Mouse (Mus musculus) telencephalon, adult 2 months (tissue): ENCODE results near the gene Lrrc18.

Source experiments
- DNase-seq: peaks from one replicate; pipeline ENCODE4 v3.0.0-alpha.2; 2011; ENCODE audit warnings: low read depth, low spot score

Lrrc18 gene

DNA sequence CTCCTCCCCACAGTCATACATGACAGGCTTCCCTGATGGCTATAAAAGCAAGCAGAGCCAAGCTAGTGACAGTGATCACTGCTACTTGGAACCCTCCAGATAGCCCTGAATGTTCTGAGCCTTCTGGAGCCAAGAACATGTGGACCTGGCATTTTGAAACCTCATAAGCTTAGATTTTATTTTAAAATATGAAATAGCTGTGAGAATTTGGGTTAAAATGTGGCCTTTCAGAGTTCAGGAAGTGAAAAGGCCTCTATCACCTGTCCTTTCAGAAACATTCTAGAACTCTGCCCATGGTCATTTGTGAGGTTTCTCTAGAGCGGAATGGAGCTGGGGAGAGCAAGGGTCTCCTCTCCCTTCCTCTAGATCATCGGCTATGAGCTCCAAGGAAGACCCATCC, at the start of gene Lrrc18:
TSS of gene Lrrc18 (plus strand) at position 301 of the 400 bp plus-strand sequence.
- no peak for DNase-seq

DNA sequence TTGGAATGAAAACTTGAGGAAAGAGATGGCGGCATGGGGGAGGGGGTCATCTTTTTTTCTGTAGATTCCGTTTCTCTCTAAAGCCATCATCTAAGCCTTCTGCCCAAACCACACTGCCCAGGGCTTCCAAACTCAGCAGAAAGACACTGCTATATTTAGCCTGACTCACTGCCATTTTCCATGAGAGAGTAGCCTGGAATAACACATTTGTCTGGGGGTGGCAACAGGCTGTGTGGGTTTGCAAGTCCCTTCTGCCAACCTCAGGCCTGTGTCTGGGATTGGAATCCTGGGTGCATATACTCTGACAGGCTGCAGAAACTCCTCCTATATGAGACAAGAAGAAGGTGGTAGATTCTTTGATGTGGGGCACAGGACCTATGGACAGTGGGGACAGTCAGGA, 43.7 kb upstream of the Lrrc18 start:
- DNase-seq = peak; percentile 88

DNA sequence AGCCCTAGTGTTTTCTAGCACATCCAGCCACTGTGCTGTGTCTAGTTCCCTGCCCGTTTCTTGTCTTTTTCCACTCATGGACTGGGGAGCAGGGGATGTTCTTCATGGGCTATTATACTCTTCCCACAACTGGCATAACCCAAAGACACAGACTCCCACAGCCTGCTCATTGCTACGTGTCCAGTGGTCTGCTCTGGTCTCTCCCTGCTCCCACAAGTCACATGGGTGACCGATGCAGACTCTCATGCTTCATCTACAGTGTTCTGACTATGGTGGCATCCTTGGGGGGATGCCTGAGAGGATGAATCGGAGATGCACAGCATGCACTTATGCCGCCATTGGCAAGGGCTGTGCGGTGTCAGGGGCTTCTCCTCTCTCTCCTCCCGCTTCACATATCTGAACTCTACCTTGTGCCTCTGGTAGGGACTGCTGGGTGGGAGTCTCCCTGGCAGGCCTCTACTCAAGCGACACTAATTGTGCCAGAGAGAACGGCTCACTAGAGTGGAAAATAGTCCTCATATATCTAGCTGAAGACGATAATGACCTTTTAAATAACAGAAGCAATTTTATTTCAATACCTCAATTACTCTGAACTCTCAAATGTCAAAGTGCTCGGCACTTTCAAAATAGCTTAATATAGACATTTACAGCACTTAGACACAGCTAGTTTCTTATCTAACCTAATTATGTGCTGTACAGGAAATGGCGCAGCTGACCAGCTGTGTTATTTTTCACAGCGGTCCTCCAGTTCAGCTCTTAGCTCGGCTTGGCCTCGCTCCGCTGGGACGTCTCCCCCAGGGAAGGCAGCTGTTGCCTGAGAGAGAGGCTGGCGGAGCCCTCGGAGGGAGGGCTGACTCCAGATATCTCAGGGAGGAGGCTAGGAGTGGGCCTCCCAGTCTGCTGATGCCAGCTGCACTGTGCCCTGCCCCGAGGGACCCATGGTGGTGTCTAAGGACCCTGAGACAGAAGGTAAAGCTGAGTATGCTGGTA, 40.6 kb upstream of the Lrrc18 start:
- no peak for DNase-seq

DNA sequence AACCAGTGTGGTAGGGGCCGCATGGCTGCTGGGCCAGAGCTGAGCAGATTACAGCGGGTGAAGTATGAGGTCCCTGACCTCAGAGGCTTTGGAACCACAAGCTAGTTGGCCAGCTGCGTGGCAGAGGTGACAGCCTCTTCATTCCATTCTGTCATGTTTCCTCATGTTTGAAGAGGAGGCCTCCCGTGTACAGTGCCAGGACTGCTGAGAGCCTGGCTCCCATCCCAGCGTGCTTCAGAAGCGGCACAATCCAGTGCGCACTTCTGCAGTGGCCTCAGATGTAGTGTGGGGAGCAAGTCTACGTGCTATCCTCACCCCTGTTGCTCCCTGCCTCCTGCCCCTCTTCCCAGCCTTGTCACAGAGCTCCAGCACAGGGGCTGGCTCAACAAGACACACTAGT, 34.7 kb upstream of the Lrrc18 start:
- DNase-seq = no peak

DNA sequence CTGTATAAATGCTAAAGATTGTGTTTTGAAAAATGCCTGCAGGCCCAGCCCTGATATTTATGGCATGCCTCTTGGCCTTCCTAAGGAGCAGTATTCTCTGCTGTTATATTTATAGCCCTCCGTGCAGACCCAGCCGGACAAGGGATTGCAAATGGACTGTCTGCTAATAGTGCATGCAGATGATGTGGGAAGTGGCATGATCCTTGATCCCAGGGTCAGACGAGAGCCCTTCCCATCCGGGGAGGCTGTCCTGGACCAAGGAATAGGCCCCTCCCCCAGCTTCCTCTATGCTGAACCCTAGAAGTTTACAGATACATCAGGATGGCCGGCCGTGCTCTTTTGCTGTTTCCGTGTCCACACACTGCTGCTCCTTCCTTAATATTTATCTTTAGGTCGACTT, 32.5 kb upstream of the Lrrc18 start:
- DNase-seq = no peak

DNA sequence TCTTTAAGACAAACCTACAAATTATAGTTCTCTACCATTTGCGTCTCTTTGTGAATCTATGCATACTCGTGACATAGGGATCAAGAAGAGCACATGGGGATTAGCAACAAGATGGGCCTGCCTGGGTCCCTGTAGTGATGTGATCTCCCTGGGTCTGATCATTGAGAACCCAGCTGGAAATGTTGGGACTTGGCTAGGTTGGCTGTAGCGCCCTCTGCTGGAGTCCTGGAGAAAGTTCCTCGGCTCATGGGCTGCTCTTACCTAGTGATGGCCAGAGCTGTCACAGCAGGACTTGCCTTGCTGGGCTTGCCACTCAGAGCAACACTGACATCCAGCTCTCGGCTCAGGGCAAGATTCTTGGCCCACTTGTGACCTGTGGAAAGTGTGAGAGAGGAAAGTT, 30.7 kb upstream of the Lrrc18 start:
- peak; percentile 38 for DNase-seq

DNA sequence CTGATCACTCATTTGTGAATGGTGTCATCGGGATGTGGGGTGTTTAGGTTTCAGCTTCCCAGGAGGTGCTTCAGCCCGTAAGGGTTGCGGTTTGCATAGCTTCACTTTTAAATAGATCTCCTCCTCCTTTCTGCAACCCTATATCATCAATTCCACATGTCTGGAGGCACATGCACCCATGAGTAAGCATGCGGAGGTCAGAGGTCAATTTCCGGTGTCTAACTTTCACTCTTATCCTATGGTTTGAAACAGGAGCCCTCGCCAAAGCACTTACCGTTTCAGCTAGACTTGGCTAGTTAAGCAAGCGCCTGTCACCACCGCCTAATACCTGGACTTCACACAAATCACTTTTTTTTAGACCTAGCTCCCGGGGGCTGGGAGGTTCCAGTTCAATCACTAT, 26.4 kb upstream of the Lrrc18 start:
- no peak for DNase-seq

DNA sequence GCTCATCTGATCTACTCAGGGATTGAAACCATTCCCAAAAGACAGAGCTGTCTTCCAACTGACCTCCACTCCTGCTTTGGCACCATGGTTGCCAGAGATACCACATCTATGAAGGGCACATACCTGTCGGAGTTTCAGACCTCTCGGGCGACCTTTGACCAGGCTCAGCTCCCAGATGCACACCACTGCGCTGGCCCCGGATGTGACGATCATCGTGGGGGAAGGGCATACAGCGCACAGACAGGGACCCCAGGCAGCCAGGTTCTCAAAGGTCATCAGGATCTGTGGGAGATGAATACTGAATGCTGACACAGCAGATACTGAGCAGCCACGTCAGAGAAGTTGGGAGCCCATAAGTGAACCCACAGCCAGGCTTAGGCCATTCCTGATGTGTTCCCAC, 20.5 kb upstream of the Lrrc18 start:
- DNase-seq = no peak

DNA sequence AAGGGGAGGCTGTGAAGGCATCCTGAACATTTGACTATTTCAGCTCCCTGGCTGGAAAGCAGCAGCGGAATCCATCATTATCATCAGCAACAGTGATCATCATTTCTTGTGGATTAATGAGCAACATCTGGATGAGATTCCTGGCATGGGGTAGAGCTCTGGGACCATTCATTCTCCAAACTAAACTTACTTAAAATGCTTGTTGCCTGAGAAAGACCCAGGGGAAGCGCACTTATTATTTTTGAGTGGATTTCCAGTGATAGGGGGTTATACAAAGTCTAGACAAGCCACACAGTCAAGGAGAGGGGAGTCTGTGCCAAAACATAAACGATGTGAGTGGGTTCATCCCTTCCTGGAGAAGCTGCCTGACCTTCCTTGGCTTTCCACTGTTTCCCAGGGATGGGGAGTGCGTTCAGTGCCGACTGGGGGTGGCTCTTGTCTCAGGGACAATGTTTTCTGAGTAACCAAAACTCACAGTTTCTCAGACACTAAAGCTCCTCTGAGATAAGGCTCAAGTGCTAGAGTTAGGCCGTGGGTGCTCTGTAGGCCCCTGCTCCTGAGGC, 6.9 kb upstream of the Lrrc18 start:
- no peak for DNase-seq

DNA sequence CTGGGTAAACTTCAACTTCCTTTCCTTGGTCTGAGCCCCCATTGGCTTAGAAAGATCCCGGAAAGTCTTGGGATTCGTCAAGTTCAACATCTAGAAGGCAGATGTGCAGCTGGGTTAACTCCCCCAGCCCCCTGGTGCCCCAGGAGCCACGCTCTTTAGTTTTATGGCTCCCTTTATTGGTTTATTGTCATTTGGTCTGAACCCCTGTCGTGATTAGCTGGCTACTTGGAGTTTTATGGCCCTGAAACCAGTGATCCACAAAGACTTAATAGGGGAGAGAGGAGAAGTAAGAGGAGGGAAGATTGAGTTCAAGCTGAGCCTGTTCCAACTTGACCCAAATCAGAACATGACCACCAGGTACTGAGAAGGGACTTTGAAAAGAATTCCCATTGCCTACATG, 4.5 kb upstream of the Lrrc18 start:
- no peak for DNase-seq

DNA sequence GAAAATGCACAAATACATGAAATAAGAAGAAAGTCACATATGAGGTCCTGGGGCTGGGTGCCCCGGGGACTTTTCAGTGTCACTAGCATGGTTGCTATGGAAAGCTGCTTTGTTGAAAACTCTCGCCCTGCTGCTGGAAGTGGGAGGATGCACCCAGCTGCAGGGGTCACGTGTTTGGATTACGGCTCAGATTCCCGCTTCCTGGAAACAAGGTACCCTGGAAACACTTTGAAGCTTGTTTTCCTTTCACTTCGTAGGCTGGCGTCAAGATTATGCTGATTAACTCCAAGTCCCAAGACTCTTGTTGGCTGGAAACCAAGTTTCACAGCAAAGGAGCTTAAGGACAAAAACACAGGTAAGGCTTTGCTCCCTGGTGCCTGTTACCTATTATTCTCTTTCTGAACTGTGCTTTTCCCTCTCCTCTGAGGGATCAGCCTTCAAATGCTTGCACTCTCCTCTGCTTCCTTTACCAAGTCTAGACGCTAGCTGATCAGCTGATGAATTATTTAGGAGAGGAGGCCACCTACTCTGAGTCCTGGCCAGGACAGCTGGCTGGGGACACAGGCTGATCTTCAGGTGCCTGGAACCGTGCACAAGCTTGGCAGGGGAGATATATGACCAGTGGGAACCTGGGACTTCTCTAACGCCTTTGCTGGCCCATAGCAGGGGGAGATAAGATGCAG, 3.9 kb downstream of the Lrrc18 start:
- DNase-seq = peak; percentile 16

DNA sequence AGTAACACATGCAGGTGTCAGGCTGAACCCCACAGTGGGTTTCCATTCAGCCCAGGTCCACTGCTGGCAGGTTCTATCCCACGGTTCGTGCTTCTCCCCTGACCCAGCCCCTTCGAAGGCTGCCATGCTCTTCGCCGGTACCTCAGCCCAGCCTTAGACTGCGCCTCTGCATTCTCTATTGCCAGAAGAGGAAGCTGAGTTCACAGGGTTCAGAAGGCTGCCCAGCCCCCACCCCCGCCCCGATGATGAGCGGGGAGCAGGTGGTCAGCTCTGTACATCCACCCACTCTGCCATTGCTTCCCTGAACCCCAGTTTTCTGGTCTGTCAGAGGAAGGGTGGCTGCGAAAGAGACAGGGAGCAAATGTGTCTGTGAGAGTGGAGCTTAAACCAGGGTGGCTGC, 8.3 kb downstream of the Lrrc18 start:
- DNase-seq = no peak

DNA sequence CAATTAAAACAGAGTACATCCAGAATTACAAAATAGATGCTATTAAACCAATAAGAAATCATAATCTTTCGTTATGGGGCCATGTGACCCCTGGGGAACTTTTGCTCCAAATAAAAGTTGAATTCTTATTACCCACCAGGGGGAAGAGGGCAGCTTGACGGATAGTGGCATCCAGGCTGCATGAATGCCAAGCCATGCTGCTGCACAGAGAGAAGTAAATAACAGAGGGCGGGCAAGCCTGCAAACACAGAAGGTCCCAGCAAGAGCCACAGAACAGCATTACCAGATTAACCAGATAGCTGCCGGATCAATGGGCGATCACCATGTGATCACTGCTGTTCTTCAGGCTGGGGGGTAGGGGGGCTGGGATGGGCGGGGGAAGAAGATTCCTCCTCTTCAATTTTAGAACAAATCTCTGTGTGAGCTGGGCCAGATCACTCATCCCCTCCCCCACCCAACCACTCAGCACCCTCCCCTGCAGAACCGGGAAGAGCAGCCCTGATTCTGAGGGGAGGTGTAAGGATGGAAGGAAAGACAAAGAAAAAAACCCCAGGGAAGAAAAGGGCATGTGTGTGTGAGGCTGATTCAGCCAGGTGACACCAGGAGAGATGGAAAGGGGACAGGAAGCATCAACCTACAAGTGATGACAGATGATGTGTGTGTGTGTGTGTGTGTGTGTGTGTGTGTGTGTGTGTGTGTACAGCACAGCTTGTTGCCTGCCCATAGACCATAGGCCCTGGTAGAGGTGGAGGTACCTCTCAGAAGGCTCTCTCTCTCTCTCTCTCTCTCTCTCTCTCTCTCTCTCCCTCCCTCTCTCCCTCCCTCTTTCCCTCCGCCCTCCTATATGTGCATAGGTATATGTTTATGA, 9.2 kb downstream of the Lrrc18 start:
- DNase-seq = no peak

DNA sequence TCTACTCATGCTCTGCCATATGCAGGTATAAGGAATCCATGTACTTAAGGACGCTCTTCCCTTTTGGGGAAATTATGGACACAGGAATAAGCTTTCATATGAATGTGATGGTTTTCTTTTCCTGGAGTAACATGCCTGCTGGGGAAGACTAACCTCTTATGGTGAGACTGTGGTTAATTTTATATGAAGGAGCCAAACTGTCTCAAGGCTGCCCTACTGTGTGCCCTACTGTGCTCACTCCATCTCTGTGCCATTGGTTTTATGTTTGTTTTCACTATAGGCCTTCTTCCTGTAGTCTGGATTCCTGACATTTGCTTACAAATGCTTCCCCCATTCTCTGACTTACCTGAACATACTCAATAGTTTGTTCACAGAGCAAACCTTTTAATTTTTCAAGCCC, 13.9 kb downstream of the Lrrc18 start:
- no peak for DNase-seq

DNA sequence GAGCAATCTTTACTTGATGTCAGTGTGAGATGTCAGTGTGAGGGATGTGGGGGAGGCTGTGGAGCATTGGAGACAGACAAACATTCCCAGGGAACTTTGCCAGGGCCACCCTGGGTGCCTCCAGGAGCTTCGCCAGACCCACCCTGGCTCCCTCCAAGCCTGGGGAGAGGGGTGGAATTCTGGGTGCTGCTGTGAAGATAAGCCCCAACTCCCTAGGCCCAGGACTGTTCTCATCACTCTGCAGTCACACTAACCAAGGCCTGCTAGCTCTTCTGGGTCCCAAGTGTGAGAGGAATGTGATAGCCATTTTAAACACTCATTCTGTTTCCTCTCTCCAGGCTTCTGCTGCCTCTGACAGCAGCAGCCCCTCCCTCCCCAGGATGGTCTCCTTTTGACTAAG, 16.5 kb downstream of the Lrrc18 start:
- no peak for DNase-seq

DNA sequence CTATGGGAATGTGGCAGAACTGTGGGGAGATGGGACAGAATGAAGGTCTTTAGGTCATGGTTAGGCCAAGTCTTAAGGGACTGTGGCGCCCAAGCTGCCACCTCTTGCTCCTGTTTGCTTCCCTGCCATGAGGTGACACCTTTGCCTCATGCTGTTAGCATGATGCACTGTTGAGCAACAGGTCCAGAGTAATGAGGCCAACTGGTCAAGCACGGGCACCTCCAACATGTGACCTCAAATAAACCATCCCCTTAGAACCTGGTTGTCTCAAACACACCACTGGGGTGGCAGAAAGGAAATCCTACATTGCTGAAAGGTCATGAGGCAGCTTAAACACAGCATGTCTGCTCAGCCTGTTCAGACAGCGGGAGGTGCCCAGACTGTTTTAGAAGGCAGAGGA, 27.9 kb downstream of the Lrrc18 start:
- DNase-seq = no peak

DNA sequence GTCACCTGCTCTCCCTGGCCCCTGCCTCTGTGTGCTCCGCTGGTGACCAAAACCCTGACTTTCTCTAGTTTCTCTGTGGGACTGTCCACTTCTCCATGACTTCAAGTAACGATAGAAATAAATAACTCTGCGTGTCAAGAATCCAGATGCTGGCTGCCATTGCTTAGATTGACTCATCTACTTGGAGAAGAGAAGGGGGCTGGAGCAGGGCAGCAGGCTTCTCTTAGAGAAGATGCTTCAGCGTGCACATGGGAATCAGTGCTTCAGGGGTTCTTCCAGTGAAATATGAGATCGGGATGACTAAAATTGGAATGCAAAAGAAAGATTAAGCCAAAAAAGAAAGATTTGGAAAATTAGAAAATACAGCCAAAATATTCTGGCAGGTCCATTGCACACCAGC, 28.4 kb downstream of the Lrrc18 start:
- no peak for DNase-seq

DNA sequence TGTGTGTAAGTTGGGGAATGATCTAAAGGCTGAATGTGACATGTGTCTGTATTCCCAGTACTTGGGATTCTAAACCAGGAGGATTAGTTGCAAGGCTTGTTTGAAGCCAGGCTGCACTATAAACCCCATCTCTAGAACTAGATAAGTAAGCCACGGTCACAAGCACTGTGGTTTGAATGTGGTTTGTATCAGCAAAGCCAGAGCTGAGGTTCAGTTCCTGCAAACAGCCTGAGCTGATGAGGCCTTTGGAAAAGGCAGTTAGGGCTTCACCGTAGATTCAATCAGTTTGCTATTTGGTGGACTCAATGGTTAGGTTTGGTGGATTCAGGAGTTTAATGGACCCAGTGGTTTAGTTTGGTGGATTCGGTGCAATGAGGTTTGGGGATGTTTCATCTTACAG, 39.7 kb downstream of the Lrrc18 start:
- no peak for DNase-seq

DNA sequence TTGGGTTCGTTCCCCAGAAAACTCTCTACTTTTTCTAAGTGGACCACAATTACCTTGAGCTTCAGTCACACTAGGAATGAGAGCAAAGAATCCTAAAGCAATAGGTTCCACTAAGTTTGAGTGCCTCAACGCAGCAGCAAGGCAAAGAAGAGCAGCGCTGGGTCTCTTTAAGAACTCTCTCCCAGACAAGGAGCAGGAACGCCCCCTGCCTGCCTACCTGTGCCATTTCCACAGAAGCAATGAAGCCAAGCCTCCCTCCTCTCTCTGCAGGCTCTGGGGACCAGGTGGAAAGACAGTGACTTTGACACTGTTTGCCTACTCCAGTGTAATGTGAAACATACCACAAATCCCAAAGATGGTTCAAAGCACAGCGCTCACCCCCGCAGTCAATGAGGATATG, 42.2 kb downstream of the Lrrc18 start:
- DNase-seq = no peak

DNA sequence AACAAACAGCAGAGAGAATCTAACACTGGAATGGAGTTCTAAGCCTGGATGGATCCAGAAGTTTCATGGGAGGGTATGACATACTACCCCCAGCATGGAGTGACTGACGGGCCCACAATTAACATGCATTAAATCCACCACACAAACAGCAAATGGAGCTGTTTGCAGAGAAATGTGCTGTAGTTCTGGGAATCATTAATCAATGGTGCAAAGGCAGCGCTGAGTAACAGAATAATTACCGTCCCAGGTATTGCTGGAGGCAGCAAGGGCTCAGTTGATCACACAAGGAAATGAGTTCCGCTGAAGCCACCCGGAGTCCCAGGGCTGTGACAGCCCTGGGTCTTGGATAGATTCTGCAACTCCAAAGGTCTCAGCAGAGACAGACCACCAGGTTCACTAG, 44.2 kb downstream of the Lrrc18 start:
- no peak for DNase-seq

DNA sequence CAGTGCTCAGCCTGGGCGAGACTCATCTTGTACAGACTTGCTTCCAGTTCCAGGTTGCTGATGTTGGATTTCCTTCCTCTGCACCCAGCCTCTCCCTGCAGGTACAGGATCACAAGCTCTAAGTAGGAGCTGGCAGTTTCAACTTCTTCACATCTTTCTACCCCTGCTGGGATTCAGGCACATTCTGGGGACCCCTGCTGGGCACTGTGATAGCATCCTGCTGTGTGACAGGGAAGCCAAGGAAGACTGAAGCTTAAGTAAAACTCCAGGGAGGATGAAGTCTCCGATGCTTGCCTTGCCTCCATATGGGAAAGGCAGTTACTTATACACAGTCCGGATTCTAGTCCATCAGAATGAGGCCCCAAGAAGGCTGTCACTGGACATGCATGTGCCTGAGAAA, 45.6 kb downstream of the Lrrc18 start:
- no peak for DNase-seq

DNA sequence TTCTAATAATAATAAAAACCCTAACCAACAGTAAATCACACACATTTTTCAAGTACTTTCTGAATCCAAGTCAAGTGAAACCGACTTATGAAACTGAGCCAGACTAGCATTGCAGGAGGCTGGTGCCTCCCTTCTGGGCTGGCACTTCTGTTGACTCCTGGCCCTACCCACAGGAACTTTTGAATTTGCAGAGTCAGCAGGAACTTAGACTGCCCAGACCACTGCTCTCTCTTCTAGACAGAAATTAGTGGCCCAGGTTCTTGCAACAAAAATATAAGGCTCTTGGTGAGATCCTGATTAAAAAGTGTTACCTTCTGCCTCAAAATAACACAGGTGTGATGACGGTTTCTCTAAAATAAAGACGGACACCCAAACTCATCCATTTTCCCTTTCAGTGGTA, 54.0 kb downstream of the Lrrc18 start:
- DNase-seq = no peak
